Mouse (Mus musculus): ENCODE results near the gene Zfp410.

- TF ChIP-seq POLR2A (IDR thresholded peaks at IDR 0.05; ENCODE audit: control insufficient read depth, low read depth, low read length) (no peak), CTCF (IDR thresholded peaks at IDR 0.05; ENCODE audit: control insufficient read depth, insufficient read depth, insufficient replicate concordance, low read depth, low read length) (no peak)
These were observed 72.2 kb downstream of the Zfp410 start for GRCm38 (mm10) chr12:84388774-84389400.
